Mouse (Mus musculus): Measurements from ENCODE around the gene Tiprl.

Tiprl gene

GRCm38 (mm10) chr1:165174059-165174616 is 62.7 kb downstream of the Tiprl start:
- DNase-seq (ENCODE audit: low read depth), result no peak

GRCm38 (mm10) chr1:165171277-165171676 is 65.5 kb downstream of the Tiprl start:
- DNase-seq (ENCODE audit: low read depth), result no peak

GRCm38 (mm10) chr1:165170157-165170556 is 66.6 kb downstream of the Tiprl start:
- DNase-seq (ENCODE audit: low read depth), result no peak

- DNase-seq (ENCODE audit: low read depth), result no peak
Measured at GRCm38 (mm10) chr1:165169462-165169861, 67.3 kb downstream of the Tiprl start.

- DNase-seq (ENCODE audit: low read depth), result no peak
Measured at GRCm38 (mm10) chr1:165164920-165165319, 71.9 kb downstream of the Tiprl start.
